Comparison of ENCODE assay signal across 8 mouse cellular contexts in the genomic region with DNA sequence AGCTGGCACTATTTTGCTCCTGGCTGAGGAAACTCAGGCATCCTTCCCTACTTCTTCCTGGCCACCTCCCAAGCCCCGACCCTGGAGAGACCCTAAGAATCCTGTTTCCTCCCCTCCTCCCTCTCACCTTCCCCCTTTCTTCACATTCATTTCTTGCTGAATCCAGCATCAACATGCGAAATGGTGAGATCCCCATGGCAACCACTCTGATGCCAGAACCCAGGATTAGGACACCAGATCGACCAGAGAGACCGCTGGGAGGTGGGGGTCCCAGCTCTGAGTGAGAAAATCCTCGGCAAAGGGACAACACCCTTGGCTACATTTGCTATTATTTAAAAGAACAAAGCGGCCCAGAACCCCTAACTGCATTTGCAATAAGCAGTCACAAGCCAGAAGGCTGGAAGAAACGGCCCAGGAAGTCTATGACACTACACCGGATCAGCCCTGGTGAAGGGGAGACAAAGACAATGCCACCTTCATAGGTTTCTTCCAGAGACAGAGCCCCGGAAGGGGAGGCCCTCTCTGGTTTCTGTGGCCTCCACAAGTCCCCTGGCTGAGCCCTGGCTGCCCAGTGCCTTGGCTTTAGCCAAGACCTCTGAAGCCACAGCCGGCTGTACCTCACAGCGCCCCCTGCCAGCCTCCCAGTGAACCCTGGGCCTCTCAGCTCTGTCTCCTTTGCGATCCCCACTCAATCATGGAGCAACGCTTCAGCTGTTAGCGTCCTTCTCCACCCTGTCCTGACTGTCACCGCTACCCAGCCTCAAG.
DNase-seq lines count a peak whose midpoint lies in the region; ATAC-seq lines count a peak whose summit lies in the region.

No protein-coding gene starts in this region.

- H3K4me1 ChIP-seq in kidney, embryonic 16.5 days (ENCODE audit: insufficient read depth, low read length), result no peaks in the 10 kb centered on the region

- H3K4me3 ChIP-seq in kidney, embryonic 16.5 days (ENCODE audit: low read length), result no peak overlapping the region

- intact Hi-C loops in left cerebral cortex, postnatal 36 days (cut with DNase I), result no loop called here
- intact Hi-C loops in left cerebral cortex, postnatal 14 days (cut with DNase I), result no loop called here

- no peak overlapping the region for H3K9ac ChIP-seq in kidney, embryonic 16.5 days (replicated peaks; ENCODE audit: low read length)

- H3K9me3 ChIP-seq in kidney, embryonic 16.5 days (ENCODE audit: low read length), result no peaks in the 10 kb centered on the region

- DNase-seq in cerebellum, adult 18-20 months, result peak; percentile 19 to 36
- DNase-seq in cerebellum, adult 8-10 months, result no peak
- peak; percentile 10 to 17 for DNase-seq in left cerebral cortex, adult 18-20 months (ENCODE audit: low spot score in 2 of 2)
- DNase-seq in left cerebral cortex, postnatal 36 days (ENCODE audit: low spot score in 2 of 2), result no peak
- peak; percentile 40 to 65 for DNase-seq in cerebellum, postnatal 25 days
- DNase-seq in left cerebral cortex, postnatal 14 days (ENCODE audit: low spot score in 2 of 2), result peak; percentile 7 to 23
- DNase-seq in urinary bladder, postnatal 4 days (ENCODE audit: low spot score in 2 of 2), result no peak

- H3K27ac ChIP-seq in kidney, embryonic 16.5 days (ENCODE audit: low read length), result no peak overlapping the region

- H3K36me3 ChIP-seq in kidney, embryonic 16.5 days (ENCODE audit: insufficient read depth, low read length), result no peaks in the 10 kb centered on the region

- ATAC-seq in kidney, embryonic 16.5 days (ENCODE audit: low FRiP score, low TSS enrichment), result no peak

- no peak overlapping the region for H3K4me2 ChIP-seq in kidney, embryonic 16.5 days (replicated peaks; ENCODE audit: low read depth, low read length)

- 39% methylated on average over 15 of the region's 15 CpGs for WGBS in kidney, embryonic 16.5 days

- no peaks in the 10 kb centered on the region for H3K27me3 ChIP-seq in kidney, embryonic 16.5 days (ENCODE audit: insufficient read depth, low read length)

Comparison
In these comparisons a context has a peak if more than half of its experiments do, and no peak if none do; other contexts are left out.
1. DNase-seq: peak in cerebellum, adult 18-20 months (2 of 2), left cerebral cortex, adult 18-20 months (2 of 2), cerebellum, postnatal 25 days (2 of 2) and left cerebral cortex, postnatal 14 days (2 of 2); none in cerebellum, adult 8-10 months (single experiment), left cerebral cortex, postnatal 36 days (0 of 2) and urinary bladder, postnatal 4 days (0 of 2).